Mouse (Mus musculus): Measurements from ENCODE around the gene Spdye4b. TPM values are rescaled to one million over a fixed set of nuclear protein-coding genes. Genes with fewer than 3 reads are reported as not detected.

Spdye4b gene
- polyA plus RNA-seq, 1 experiment from 2014 or later = not detected

- Histone ChIP-seq H3K27me3 (ENCODE audit: insufficient read depth, poor library complexity, severe bottlenecking) (no peaks in the 10 kb centered on the region), H3K36me3 (peaks cover 31% of the 10 kb centered on the region), H3K4me1 (peaks cover 18% of the 10 kb centered on the region), H3K27ac (peak within 1 kb of the TSS; percentile 97), H3K9me3 (no peaks in the 10 kb centered on the region), H3K4me3 (peak within 1 kb of the TSS; percentile 93)
- peak; percentile 96 for DNase-seq (ENCODE audit: low spot score)
- WGBS = under 1% methylated on average over 58 of the region's 58 CpGs
Measured at GRCm38 (mm10) chr5:143235028-143235693, 54.3 kb downstream of the Spdye4b start, which contains the start of gene Zfp12. Gene Zfp12, plus strand, starts transcription at chr5:143235163.

- H3K27ac ChIP-seq = peak overlapping the region; percentile 97; the same call in 1 of the 2 replicates
- DNase-seq (ENCODE audit: low spot score) = no peak
- WGBS = 51% methylated on average over 9 of the region's 9 CpGs
- H3K9me3 ChIP-seq = no peaks in the 10 kb centered on the region
- no peaks in the 10 kb centered on the region for H3K27me3 ChIP-seq (ENCODE audit: insufficient read depth, poor library complexity, severe bottlenecking)
- H3K36me3 ChIP-seq = peaks cover 40% of the 10 kb centered on the region
- H3K4me3 ChIP-seq = peak overlapping the region; percentile 93
- H3K4me1 ChIP-seq = peaks cover 18% of the 10 kb centered on the region
Measured at GRCm38 (mm10) chr5:143236036-143236435, 55.2 kb downstream of the Spdye4b start.

- Histone ChIP-seq H3K4me1 (no peaks in the 10 kb centered on the region), H3K4me3 (no peak overlapping the region), H3K27me3 (ENCODE audit: insufficient read depth, poor library complexity, severe bottlenecking) (peaks cover 5% of the 10 kb centered on the region; the same call in 1 of the 2 replicates), H3K27ac (no peak overlapping the region), H3K9me3 (no peaks in the 10 kb centered on the region), H3K36me3 (peaks cover 88% of the 10 kb centered on the region)
- 94% methylated on average over 26 of the region's 26 CpGs for WGBS
- DNase-seq (ENCODE audit: low spot score) = no peak
Measured at GRCm38 (mm10) chr5:143244926-143245325, 64.1 kb downstream of the Spdye4b start.

- Histone ChIP-seq H3K36me3 (peaks cover 50% of the 10 kb centered on the region), H3K27me3 (ENCODE audit: insufficient read depth, poor library complexity, severe bottlenecking) (peaks cover 74% of the 10 kb centered on the region), H3K4me3 (no peak overlapping the region), H3K4me1 (peaks cover 27% of the 10 kb centered on the region), H3K27ac (no peak overlapping the region), H3K9me3 (no peaks in the 10 kb centered on the region)
- no peak for DNase-seq (ENCODE audit: low spot score)
- WGBS = 52% methylated on average over 6 of the region's 6 CpGs
Measured at GRCm38 (mm10) chr5:143252039-143252438, 71.2 kb downstream of the Spdye4b start.

DNA sequence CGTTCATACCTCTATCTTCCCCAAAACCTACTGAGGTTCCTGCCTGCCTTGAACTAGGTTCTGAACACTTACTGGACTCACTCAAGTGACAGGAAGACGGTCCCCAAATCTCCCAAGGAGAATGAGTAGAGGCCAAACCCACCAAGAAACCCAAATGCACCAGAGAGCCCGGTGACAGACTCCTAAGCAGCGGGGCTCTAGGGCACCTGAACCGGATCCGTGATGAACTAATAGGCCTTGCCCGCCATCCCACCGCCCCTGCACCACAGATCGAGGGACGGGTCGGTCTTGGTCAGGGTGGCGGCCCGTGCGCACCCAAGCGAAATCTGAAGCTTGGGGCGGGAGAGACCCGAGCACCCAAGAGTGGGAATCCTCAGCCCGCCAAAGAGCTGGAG, 72.0 kb downstream of the Spdye4b start:
- peaks cover 81% of the 10 kb centered on the region for H3K27me3 ChIP-seq (ENCODE audit: insufficient read depth, poor library complexity, severe bottlenecking)
- 12% methylated on average over 18 of the region's 18 CpGs for WGBS
- H3K9me3 ChIP-seq = no peaks in the 10 kb centered on the region
- H3K4me3 ChIP-seq = peak overlapping the region; percentile 58
- DNase-seq (ENCODE audit: low spot score) = no peak
- peaks cover 27% of the 10 kb centered on the region for H3K4me1 ChIP-seq
- H3K36me3 ChIP-seq = peaks cover 46% of the 10 kb centered on the region
- H3K27ac ChIP-seq = no peak overlapping the region

DNA sequence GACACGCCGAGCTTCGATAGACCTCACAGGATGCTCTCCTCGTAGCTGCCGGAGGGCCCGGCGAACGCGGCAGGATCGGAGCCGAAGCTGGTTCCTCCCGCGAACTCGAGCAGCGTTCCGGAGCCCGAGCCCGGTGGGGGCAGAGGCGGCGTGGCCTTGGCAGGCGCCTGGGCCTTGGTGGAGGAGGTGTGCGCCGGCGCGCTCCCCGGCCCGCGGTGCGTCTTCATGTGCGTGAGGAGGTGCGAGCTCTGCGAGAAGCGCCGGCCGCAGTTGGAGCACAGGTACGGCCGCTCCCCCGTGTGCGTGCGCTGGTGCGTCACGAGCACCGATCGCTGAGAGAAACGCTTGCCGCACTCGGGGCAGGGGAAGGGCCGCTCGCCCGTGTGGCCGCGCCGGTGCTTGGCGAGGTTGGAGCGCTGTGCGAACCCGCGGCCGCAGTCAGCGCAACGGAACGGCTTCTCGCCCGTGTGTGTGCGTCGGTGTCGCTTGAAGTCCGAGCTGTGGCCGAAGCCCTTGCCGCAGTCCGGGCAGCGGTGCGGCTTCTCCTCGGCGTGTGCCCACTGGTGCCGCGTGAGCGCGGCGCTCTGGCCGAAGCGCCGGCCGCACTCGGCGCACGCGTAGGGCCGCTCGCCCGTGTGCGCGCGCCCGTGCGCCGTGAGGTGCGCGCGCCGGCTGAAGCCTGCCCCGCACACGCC, 72.5 kb downstream of the Spdye4b start:
- WGBS = 3% methylated on average over 103 of the region's 103 CpGs
- Histone ChIP-seq H3K36me3 (peaks cover 41% of the 10 kb centered on the region), H3K4me1 (peaks cover 27% of the 10 kb centered on the region), H3K4me3 (peak overlapping the region; percentile 58), H3K27me3 (ENCODE audit: insufficient read depth, poor library complexity, severe bottlenecking) (peaks cover 87% of the 10 kb centered on the region), H3K9me3 (no peaks in the 10 kb centered on the region), H3K27ac (no peak overlapping the region; the same call in 1 of the 2 replicates)
- DNase-seq (ENCODE audit: low spot score) = no peak

DNA sequence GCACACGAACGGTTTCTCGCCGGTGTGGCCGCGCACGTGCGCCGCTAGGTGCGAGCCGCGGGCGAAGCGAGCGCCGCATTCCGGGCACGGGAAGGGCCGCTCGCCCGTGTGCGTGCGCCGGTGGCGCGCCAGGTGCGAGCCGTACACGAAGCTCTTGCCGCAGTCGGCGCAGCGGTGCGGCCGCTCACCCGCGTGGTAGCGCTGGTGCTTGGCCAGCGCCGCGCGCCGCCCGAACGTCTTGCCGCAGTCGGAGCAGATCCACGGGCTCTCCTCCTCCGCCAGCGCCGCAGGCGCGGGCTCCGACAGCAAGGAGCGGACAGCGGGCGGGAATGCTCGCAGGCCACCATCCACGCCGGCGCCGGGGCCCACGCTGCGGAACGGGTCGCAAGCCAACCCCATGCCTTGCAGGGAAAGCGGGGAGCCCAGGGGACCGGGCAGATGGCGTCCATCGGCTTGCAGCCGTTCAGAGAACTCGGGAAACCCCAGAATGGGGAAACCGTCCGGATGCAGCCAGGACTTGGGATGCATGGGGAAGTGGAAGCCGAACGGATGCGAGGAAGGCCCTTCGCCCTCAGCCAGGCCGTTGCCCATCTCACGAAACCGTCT, 73.2 kb downstream of the Spdye4b start:
- 9% methylated on average over 81 of the region's 81 CpGs for WGBS
- no peak for DNase-seq (ENCODE audit: low spot score)

More for the DNA sequence above, 73.2 kb downstream of the Spdye4b start:
- peaks cover 40% of the 10 kb centered on the region for H3K36me3 ChIP-seq
- peaks cover 93% of the 10 kb centered on the region for H3K27me3 ChIP-seq (ENCODE audit: insufficient read depth, poor library complexity, severe bottlenecking)
- H3K4me1 ChIP-seq = peaks cover 27% of the 10 kb centered on the region
- H3K4me3 ChIP-seq = peak overlapping the region; percentile 58
- H3K27ac ChIP-seq = no peak overlapping the region
- no peaks in the 10 kb centered on the region for H3K9me3 ChIP-seq

Small RNAs within 50 kb of the gene (microRNA-seq; reads per million reads assigned to microRNA genes)
- gene Gm44405 = not detected

Other genes starting within 250 kb of the Spdye4b start
- gene Fscn1, start 220.7 kb upstream of the Spdye4b start, polyA plus RNA-seq (2016; fragmentation: Nextera tagmentation; extraction: Ambion mirVana) = 254 and 329 TPM in 2 replicates
- 37.9 and 40.6 TPM in 2 replicates for gene Rnf216, start 68.0 kb upstream of the Spdye4b start, polyA plus RNA-seq (2016; fragmentation: Nextera tagmentation; extraction: Ambion mirVana)
- 0.04 and 0.09 TPM in 2 replicates for gene Olfr718-ps1, start 33.4 kb upstream of the Spdye4b start, polyA plus RNA-seq (2016; fragmentation: Nextera tagmentation; extraction: Ambion mirVana)
- gene Rbak, start 242 bp upstream of the Spdye4b start, polyA plus RNA-seq (2016; fragmentation: Nextera tagmentation; extraction: Ambion mirVana) = 8.9 and 12.3 TPM in 2 replicates
- gene Spdye4a, start 45.9 kb downstream of the Spdye4b start, polyA plus RNA-seq (2016; fragmentation: Nextera tagmentation; extraction: Ambion mirVana) = not detected in 2 replicates
- 8.3 and 11.7 TPM in 2 replicates for gene Zfp12, start 54.1 kb downstream of the Spdye4b start, polyA plus RNA-seq (2016; fragmentation: Nextera tagmentation; extraction: Ambion mirVana)
- gene Zfp316, start 89.0 kb downstream of the Spdye4b start, polyA plus RNA-seq (2016; fragmentation: Nextera tagmentation; extraction: Ambion mirVana) = 2.1 and 2.6 TPM in 2 replicates
- not detected in 2 replicates for gene Zfp853, start 112.6 kb downstream of the Spdye4b start, polyA plus RNA-seq (2016; fragmentation: Nextera tagmentation; extraction: Ambion mirVana)
- 35.0 and 46.1 TPM in 2 replicates for gene E130309D02Rik, start 134.3 kb downstream of the Spdye4b start, polyA plus RNA-seq (2016; fragmentation: Nextera tagmentation; extraction: Ambion mirVana)
- 55.5 and 58.6 TPM in 2 replicates for gene Zdhhc4, start 148.2 kb downstream of the Spdye4b start, polyA plus RNA-seq (2016; fragmentation: Nextera tagmentation; extraction: Ambion mirVana)
- gene Grid2ip, start 176.3 kb downstream of the Spdye4b start, polyA plus RNA-seq (2016; fragmentation: Nextera tagmentation; extraction: Ambion mirVana) = 0.51 and 0.55 TPM in 2 replicates
- 269 and 275 TPM in 2 replicates for gene Kdelr2, start 222.8 kb downstream of the Spdye4b start, polyA plus RNA-seq (2016; fragmentation: Nextera tagmentation; extraction: Ambion mirVana)